Mouse (Mus musculus) gastrocnemius, adult 18-20 months (tissue): ENCODE data around the gene Nell1. TPM values are rescaled to one million over a fixed set of nuclear protein-coding genes. Genes with fewer than 3 reads are reported as not detected.

Experiments
- DNase-seq: peaks from one replicate; pipeline ENCODE4 v3.0.0; 2021; ENCODE audit warnings: low spot score
- total RNA-seq, 2 experiments: library from RNA; stranded (reverse); gene quantifications; 2 replicates each; pipeline ENCODE4 v1.2.3; 2021

Gene Nell1
- total RNA-seq, 2 experiments from 2014 or later: 0.17 TPM; not detected in 1

DNA sequence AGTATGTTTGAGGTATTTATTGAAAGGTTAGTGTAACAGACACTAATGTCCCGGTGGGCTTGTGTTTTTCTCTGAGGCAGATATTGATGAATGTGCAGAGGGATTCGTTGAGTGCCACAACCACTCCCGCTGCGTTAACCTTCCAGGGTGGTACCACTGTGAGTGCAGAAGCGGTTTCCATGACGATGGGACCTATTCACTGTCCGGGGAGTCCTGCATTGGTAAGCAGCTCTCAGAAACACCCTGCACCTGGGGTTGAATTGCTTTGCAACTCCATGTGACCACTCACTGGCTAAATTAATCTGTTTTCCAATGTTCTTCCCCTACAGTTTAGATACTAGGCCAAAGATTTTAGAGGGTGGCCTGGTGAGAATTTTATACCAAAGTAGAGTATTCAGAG lies 851.5 kb downstream of the Nell1 start:
- DNase-seq: no peak

GRCm38 (mm10) chr7:50832799-50833198 lies 858.1 kb downstream of the Nell1 start:
- DNase-seq: no peak

- DNase-seq: no peak
These were observed 868.0 kb downstream of the Nell1 start for GRCm38 (mm10) chr7:50842646-50843045.

DNA sequence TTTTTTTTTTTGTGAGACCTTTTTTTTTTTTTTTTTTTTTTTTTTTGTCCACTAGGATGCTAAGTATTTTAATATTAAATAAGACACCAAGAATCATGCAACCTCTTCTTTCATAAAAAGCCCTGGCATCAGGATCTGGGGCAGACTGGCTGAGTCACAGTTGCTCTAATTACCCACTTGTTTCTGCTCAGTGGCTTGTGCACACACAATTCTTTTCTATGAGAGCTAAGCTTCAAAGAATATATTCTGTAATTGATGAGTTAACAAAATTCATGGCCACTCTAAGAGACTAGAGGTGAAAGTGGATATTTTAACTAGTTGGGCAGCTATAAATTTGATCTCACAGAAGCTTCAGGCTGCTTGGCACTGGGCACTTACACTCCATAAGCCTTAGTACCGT lies 873.3 kb downstream of the Nell1 start:
- no peak for DNase-seq

GRCm38 (mm10) chr7:50850271-50850670 lies 875.6 kb downstream of the Nell1 start:
- DNase-seq: no peak

GRCm38 (mm10) chr7:50870181-50870580 lies 895.5 kb downstream of the Nell1 start:
- no peak for DNase-seq

DNA sequence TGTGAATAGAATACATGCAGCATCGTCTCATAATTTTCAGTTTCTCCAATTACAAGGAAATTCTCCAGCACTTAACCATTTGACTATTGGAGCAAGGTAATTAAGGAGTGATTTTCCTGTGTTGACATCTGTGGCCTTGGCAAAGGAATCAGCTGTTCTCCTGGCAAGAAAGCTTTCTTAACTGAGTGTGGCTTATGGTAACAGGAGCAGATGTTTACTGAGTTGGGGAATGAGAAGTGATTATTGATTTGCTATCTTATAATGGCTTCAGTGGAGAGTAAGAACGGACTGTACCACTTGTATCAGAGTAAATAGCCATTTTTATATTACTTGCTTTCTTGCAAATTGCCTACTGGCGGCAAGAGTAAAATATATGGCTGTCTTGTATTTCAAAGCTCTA lies 913.0 kb downstream of the Nell1 start:
- no peak for DNase-seq

- DNase-seq: no peak
These were observed 925.0 kb downstream of the Nell1 start for GRCm38 (mm10) chr7:50899541-50900088.

Other genes starting within 250 kb of the Nell1 start
- gene Htatip2, start 215.7 kb upstream of the Nell1 start, total RNA-seq: 1 to 10 TPM; 6.8 to 8.7 TPM
- 10 to 100 TPM; 11.2 to 13.2 TPM for gene Prmt3, start 196.5 kb upstream of the Nell1 start, total RNA-seq
- not detected for gene Slc6a5, start 64.7 kb upstream of the Nell1 start, total RNA-seq